Comparison of ENCODE assay signal across 14 mouse cellular contexts in the genomic region with DNA sequence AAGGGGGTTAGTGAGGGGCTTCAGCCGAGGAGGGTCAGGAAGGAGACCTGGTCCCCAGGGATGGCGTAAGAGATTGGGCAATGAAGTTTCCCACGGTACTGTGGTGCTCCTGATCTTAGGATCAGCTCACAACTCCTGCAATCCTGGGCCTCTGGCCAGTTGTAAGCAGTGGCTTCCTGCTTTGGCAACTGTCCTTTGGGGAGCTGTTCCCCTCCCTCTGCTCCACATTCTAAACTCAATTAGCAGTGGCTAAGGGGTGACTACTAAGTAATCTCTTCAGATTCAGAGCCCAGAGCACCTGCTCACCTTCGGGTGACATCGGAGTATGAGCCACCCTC. TPM values are rescaled to one million over a fixed set of nuclear protein-coding genes. Genes with fewer than 3 reads are reported as not detected.
"Had no signal": no experiment of that assay in that cellular context is flagged by ENCODE, and none has a peak within 500 bp of the region (broad histone marks: within the 10 kb centered on the region; RNA-seq: fewer than 3 reads in every experiment).

No protein-coding gene starts in this region.

- H3K4me3 ChIP-seq: kidney, embryonic 15.5 days; limb, embryonic 15.5 days; liver, embryonic 13.5 days; midbrain, embryonic 12.5 days; neural tube, embryonic 13.5 days had no signal

- H3K9ac ChIP-seq: kidney, embryonic 15.5 days; limb, embryonic 15.5 days; liver, embryonic 13.5 days; midbrain, embryonic 12.5 days; neural tube, embryonic 13.5 days had no signal

- H3K9me3 ChIP-seq: kidney, embryonic 15.5 days; limb, embryonic 15.5 days; liver, embryonic 13.5 days; midbrain, embryonic 12.5 days; neural tube, embryonic 13.5 days had no signal

- ATAC-seq: midbrain, embryonic 16.5 days had no signal

- H3K27me3 ChIP-seq: kidney, embryonic 15.5 days; limb, embryonic 15.5 days; liver, embryonic 13.5 days; midbrain, embryonic 12.5 days; neural tube, embryonic 13.5 days had no signal

- H3K27ac ChIP-seq: kidney, embryonic 15.5 days; limb, embryonic 15.5 days; liver, embryonic 13.5 days; midbrain, embryonic 12.5 days; neural tube, embryonic 13.5 days; stomach, postnatal 0 days had no signal

- H3K4me2 ChIP-seq: kidney, embryonic 15.5 days; limb, embryonic 15.5 days; liver, embryonic 13.5 days; midbrain, embryonic 12.5 days; neural tube, embryonic 13.5 days had no signal

- DNase-seq: kidney, adult 2 months; kidney, postnatal 14 days; layer of hippocampus, adult 9-11 months; layer of hippocampus, postnatal 36 days; liver, embryonic 13.5 days; lung, adult 18-20 months had no signal

- H3K4me1 ChIP-seq: kidney, embryonic 15.5 days; midbrain, embryonic 12.5 days; neural tube, embryonic 13.5 days had no signal

RNA-seq across cellular contexts. Expression of a gene that starts 27.1 kb away (rescaled TPM):
- polyA plus RNA-seq: urinary bladder, adult 2 months had no signal

RNA-seq across cellular contexts. Expression of a gene that starts 50.5 kb away (rescaled TPM):
- total RNA-seq: megakaryocyte-erythroid progenitor cell, adult 5-6 weeks had no signal
